Mouse (Mus musculus): ENCODE measurements around the gene Cops9. TPM values are rescaled to one million over a fixed set of nuclear protein-coding genes. Genes with fewer than 3 reads are reported as not detected.

Cops9 gene
- polyA plus RNA-seq, 1 experiment from 2014 or later: 414 TPM

DNA sequence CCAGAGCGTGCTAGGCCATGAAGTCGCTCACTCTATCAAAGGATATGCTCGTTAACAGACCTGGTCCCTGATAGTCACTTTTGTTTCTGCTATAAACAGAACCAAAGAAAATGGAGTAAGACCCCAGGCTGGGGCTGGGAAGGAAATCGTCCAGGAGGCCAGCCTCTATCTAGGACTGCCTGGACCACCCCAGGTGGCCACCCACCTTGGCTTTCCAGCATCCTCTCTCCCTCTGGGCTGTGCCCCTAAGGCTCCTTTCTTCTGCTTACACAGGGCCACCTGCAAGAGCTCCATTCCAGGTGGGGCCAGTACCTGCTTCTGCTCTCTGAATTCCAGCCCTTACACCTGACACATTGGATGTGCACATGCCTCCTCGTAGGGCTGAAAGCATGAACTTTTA lies 9.6 kb downstream of the Cops9 start:
- ATAC-seq (ENCODE audit: low FRiP score, low TSS enrichment): no peak
- H3K9ac ChIP-seq (ENCODE audit: low read depth, low read length): no peak overlapping the region
- WGBS: 84% methylated on average over 5 of the region's 5 CpGs

DNA sequence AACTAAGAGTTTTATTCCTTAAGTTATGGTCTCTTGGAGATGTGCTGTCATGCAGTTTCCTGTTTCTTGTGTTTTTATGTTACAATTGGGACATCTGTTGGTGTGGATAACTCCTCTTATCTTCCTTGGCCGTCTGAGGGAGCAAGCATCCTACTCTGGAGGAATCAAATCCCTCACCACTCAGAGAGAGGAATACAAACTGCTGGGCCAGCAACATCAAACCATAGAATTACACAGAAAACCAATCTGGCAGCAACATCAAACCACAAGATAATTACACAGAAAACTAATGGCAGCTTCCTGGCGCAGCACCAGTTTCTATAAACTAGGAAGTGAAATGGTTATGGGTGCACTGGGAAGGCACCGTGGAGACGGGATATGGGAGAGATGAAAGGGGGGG lies 13.6 kb downstream of the Cops9 start:
- Histone ChIP-seq H3K9ac (ENCODE audit: low read depth, low read length) (no peak overlapping the region), H3K4me1 (ENCODE audit: control insufficient read depth, insufficient read depth, low read length) (no peaks in the 10 kb centered on the region), H3K27ac (ENCODE audit: low read depth, low read length) (no peak overlapping the region), H3K36me3 (ENCODE audit: control insufficient read depth, insufficient read depth, low read length) (no peaks in the 10 kb centered on the region), H3K4me2 (replicated peaks; ENCODE audit: low read depth, low read length) (no peak overlapping the region), H3K27me3 (ENCODE audit: control insufficient read depth, insufficient read depth, low read length) (peaks cover 8% of the 10 kb centered on the region; the same call in 1 of the 2 replicates), H3K4me3 (ENCODE audit: low read length) (no peak overlapping the region), H3K9me3 (ENCODE audit: control insufficient read depth, low read length) (no peaks in the 10 kb centered on the region)
- 72% methylated on average over 4 of the region's 4 CpGs for WGBS
- no peak for ATAC-seq (ENCODE audit: low FRiP score, low TSS enrichment)

More for the DNA sequence above, 9.6 kb downstream of the Cops9 start:
- Histone ChIP-seq H3K4me3 (ENCODE audit: low read length) (no peak overlapping the region), H3K27ac (ENCODE audit: low read depth, low read length) (no peak overlapping the region), H3K4me2 (replicated peaks; ENCODE audit: low read depth, low read length) (no peak overlapping the region), H3K36me3 (ENCODE audit: control insufficient read depth, insufficient read depth, low read length) (peaks cover 14% of the 10 kb centered on the region), H3K27me3 (ENCODE audit: control insufficient read depth, insufficient read depth, low read length) (no peaks in the 10 kb centered on the region), H3K9me3 (ENCODE audit: control insufficient read depth, low read length) (no peaks in the 10 kb centered on the region), H3K4me1 (ENCODE audit: control insufficient read depth, insufficient read depth, low read length) (no peaks in the 10 kb centered on the region)

DNA sequence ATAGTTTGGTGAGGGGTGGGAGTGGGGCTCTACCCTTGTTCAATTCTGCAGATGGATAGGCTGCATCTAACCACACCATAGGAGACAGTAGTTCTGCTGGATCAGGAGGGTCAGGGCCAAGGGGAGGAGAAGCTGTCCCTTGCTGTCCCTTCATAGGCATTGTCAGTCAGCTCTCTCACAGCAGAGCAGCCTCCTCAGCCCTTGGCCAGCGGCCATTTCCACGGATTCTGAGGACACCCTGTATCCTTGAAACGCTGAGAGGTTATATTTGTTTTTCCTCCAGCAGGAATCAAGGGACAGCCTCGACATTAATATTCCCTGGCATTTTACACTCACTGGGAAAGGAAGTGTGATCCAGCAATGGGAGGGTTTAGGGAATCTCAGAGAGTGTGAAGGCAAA lies 23.4 kb downstream of the Cops9 start:
- Histone ChIP-seq H3K4me2 (replicated peaks; ENCODE audit: low read depth, low read length) (no peak overlapping the region), H3K27ac (ENCODE audit: low read depth, low read length) (no peak overlapping the region), H3K9ac (ENCODE audit: low read depth, low read length) (no peak overlapping the region), H3K9me3 (ENCODE audit: control insufficient read depth, low read length) (no peaks in the 10 kb centered on the region), H3K27me3 (ENCODE audit: control insufficient read depth, insufficient read depth, low read length) (no peaks in the 10 kb centered on the region; the same call in 1 of the 2 replicates), H3K36me3 (ENCODE audit: control insufficient read depth, insufficient read depth, low read length) (no peaks in the 10 kb centered on the region), H3K4me3 (ENCODE audit: low read length) (no peak overlapping the region), H3K4me1 (ENCODE audit: control insufficient read depth, insufficient read depth, low read length) (no peaks in the 10 kb centered on the region)
- ATAC-seq (ENCODE audit: low FRiP score, low TSS enrichment): no peak
- 57% methylated on average over 4 of the region's 4 CpGs for WGBS

DNA sequence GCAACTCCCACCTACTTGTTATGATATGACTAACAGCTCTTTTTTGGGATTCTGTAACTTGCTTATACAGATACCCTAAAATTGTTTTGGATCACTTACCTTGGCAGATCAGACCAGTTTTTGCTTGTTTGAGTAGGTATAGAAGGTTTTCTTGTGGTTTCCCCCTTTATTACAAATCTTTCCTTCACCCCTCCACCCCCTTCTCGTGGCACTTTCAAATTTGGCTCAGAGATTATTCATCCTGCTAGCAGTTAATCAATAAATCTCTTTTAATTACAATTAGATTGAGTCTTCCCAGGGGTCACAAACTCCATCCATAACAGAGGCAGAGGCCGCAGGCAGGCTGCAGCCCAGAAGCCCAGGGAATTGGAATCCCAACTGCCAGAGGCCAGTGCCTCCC lies 24.3 kb downstream of the Cops9 start, which contains the start of gene Olfr12:
TSS of gene Olfr12 (plus strand) at position 301 of the 400 bp plus-strand sequence.
- Histone ChIP-seq H3K4me1 (ENCODE audit: control insufficient read depth, insufficient read depth, low read length) (no peaks in the 10 kb centered on the region), H3K36me3 (ENCODE audit: control insufficient read depth, insufficient read depth, low read length) (no peaks in the 10 kb centered on the region), H3K9me3 (ENCODE audit: control insufficient read depth, low read length) (no peaks in the 10 kb centered on the region), H3K27ac (ENCODE audit: low read depth, low read length) (no peak within 1 kb of the TSS), H3K4me2 (replicated peaks; ENCODE audit: low read depth, low read length) (no peak within 1 kb of the TSS), H3K27me3 (ENCODE audit: control insufficient read depth, insufficient read depth, low read length) (no peaks in the 10 kb centered on the region; the same call in 1 of the 2 replicates), H3K9ac (ENCODE audit: low read depth, low read length) (no peak within 1 kb of the TSS), H3K4me3 (ENCODE audit: low read length) (no peak within 1 kb of the TSS)
- ATAC-seq (ENCODE audit: low FRiP score, low TSS enrichment): no peak
- WGBS: 60% methylated on average over 2 of the region's 2 CpGs

DNA sequence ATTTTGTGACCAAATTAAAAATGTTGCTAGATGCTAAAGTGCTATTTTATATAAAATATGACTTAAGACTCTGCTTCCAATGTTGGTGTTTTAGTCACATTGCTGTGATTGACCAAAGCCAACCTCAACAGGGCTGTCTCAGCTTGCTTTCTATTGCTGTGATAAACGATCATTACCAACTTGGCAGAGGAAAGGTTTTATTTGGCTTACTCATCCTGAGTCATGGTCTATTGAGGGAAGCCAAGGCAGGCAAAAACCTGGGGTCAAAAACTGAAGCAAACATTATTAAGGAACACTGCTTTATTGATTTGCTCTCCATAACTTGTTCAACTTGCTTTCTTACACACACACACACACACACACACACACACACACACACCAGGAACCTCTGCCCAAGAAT lies 25.7 kb downstream of the Cops9 start:
- no peak for ATAC-seq (ENCODE audit: low FRiP score, low TSS enrichment)
- 87% methylated on average over 1 of the region's 1 CpGs for WGBS

DNA sequence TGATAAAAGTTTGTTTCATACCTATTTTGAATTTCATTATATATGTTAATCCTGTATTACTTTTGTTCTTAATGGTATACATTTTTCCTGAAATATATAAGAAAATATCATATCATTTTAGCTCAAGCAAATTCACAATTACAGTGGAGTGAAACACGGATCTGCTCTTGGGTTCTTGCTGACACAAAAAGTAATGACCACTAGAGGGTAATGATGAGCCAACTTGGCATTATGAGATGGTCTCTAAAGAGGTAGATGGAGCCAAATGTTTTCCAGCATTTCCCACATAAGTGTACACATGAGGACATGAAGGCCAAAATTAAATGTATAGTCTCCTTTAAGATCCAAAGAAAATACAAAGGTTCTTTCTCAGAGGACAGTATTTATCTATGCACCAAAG lies 27.3 kb downstream of the Cops9 start:
- H3K27me3 ChIP-seq (ENCODE audit: control insufficient read depth, insufficient read depth, low read length): no peaks in the 10 kb centered on the region; the same call in 1 of the 2 replicates
- WGBS: 12% methylated on average over 1 of the region's 1 CpGs
- no peaks in the 10 kb centered on the region for H3K9me3 ChIP-seq (ENCODE audit: control insufficient read depth, low read length)
- no peak overlapping the region for H3K4me3 ChIP-seq (ENCODE audit: low read length)
- no peak overlapping the region for H3K4me2 ChIP-seq (replicated peaks; ENCODE audit: low read depth, low read length)
- no peaks in the 10 kb centered on the region for H3K4me1 ChIP-seq (ENCODE audit: control insufficient read depth, insufficient read depth, low read length)
- no peak overlapping the region for H3K27ac ChIP-seq (ENCODE audit: low read depth, low read length)
- H3K9ac ChIP-seq (ENCODE audit: low read depth, low read length): no peak overlapping the region
- no peak for ATAC-seq (ENCODE audit: low FRiP score, low TSS enrichment)
- H3K36me3 ChIP-seq (ENCODE audit: control insufficient read depth, insufficient read depth, low read length): no peaks in the 10 kb centered on the region

More for the DNA sequence above, 25.7 kb downstream of the Cops9 start:
- no peaks in the 10 kb centered on the region for H3K4me1 ChIP-seq (ENCODE audit: control insufficient read depth, insufficient read depth, low read length)
- H3K4me2 ChIP-seq (replicated peaks; ENCODE audit: low read depth, low read length): no peak overlapping the region
- no peak overlapping the region for H3K4me3 ChIP-seq (ENCODE audit: low read length)
- H3K27ac ChIP-seq (ENCODE audit: low read depth, low read length): no peak overlapping the region
- H3K27me3 ChIP-seq (ENCODE audit: control insufficient read depth, insufficient read depth, low read length): no peaks in the 10 kb centered on the region; the same call in 1 of the 2 replicates
- H3K9ac ChIP-seq (ENCODE audit: low read depth, low read length): no peak overlapping the region
- H3K36me3 ChIP-seq (ENCODE audit: control insufficient read depth, insufficient read depth, low read length): no peaks in the 10 kb centered on the region
- no peaks in the 10 kb centered on the region for H3K9me3 ChIP-seq (ENCODE audit: control insufficient read depth, low read length)

DNA sequence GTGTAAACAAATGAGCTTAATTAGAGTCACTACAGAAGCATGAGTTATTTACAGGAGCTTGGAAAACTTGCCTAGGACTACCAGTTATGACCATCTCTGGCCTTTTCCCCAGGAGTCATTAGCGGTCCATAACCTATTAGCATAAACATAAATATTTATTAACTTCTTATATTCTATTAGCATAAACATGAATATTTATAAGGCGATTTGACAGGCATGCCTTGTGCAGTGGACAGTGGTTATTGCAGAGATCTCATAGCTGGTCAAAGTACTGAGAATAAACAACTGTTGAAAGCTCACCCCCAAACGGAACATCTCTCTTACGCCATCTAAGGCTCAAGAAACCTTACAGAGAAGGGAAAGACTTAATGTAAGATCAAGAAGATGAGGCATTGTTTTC lies 28.6 kb downstream of the Cops9 start:
- ATAC-seq (ENCODE audit: low FRiP score, low TSS enrichment): no peak
- no peaks in the 10 kb centered on the region for H3K4me1 ChIP-seq (ENCODE audit: control insufficient read depth, insufficient read depth, low read length)
- no peak overlapping the region for H3K4me3 ChIP-seq (ENCODE audit: low read length)
- H3K9ac ChIP-seq (ENCODE audit: low read depth, low read length): no peak overlapping the region
- H3K27ac ChIP-seq (ENCODE audit: low read depth, low read length): no peak overlapping the region
- 54% methylated on average over 4 of the region's 4 CpGs for WGBS
- H3K4me2 ChIP-seq (replicated peaks; ENCODE audit: low read depth, low read length): no peak overlapping the region
- no peaks in the 10 kb centered on the region for H3K9me3 ChIP-seq (ENCODE audit: control insufficient read depth, low read length)
- H3K36me3 ChIP-seq (ENCODE audit: control insufficient read depth, insufficient read depth, low read length): no peaks in the 10 kb centered on the region
- no peaks in the 10 kb centered on the region; the same call in 1 of the 2 replicates for H3K27me3 ChIP-seq (ENCODE audit: control insufficient read depth, insufficient read depth, low read length)

DNA sequence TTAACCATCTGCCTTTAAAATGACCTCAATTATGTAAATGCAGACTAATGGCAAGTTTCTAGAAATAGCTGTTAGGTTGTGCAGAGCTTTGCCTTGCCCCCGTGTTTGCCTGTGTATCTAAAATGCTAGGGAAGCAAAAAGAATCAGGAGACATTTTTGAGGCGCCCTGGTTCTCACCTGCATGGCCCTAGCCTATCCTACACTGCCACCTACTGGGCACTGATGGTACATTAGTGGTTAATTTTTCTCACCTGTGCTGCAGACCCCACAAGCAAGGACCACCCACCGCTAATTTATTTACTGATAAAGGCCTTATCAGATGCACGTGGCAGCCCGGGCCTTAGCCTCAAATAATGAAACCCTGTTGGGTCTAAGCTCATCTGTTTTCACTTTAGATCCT lies 30.8 kb downstream of the Cops9 start:
- H3K9ac ChIP-seq (ENCODE audit: low read depth, low read length): no peak overlapping the region
- ATAC-seq (ENCODE audit: low FRiP score, low TSS enrichment): no peak

DNA sequence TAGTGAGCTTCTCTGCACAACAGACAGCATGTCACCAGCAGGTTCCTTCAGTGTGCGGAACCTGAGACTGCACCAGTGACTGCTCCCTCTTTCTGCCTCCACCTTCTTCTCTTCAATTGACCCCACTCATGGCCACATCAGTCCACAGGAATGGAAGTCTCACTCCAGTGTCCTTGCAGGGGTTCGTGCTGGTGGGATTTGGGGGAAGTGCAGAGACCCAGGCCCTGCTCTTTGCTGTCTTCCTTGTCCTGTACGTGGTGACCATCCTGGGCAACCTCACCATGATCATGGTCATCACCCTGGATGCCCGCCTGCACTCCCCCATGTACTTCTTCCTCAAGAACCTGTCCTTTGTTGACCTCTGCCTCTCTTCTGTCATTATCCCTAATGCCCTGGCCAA lies 34.1 kb downstream of the Cops9 start:
- WGBS: 81% methylated on average over 4 of the region's 4 CpGs
- Histone ChIP-seq H3K4me1 (ENCODE audit: control insufficient read depth, insufficient read depth, low read length) (no peaks in the 10 kb centered on the region), H3K27ac (ENCODE audit: low read depth, low read length) (no peak overlapping the region), H3K9me3 (ENCODE audit: control insufficient read depth, low read length) (no peaks in the 10 kb centered on the region), H3K9ac (ENCODE audit: low read depth, low read length) (no peak overlapping the region), H3K36me3 (ENCODE audit: control insufficient read depth, insufficient read depth, low read length) (no peaks in the 10 kb centered on the region), H3K4me2 (replicated peaks; ENCODE audit: low read depth, low read length) (no peak overlapping the region), H3K27me3 (ENCODE audit: control insufficient read depth, insufficient read depth, low read length) (no peaks in the 10 kb centered on the region), H3K4me3 (ENCODE audit: low read length) (no peak overlapping the region)
- no peak for ATAC-seq (ENCODE audit: low FRiP score, low TSS enrichment)

More for the DNA sequence above, 30.8 kb downstream of the Cops9 start:
- no peaks in the 10 kb centered on the region for H3K4me1 ChIP-seq (ENCODE audit: control insufficient read depth, insufficient read depth, low read length)
- H3K9me3 ChIP-seq (ENCODE audit: control insufficient read depth, low read length): no peaks in the 10 kb centered on the region
- H3K27ac ChIP-seq (ENCODE audit: low read depth, low read length): no peak overlapping the region
- no peaks in the 10 kb centered on the region; the same call in 1 of the 2 replicates for H3K27me3 ChIP-seq (ENCODE audit: control insufficient read depth, insufficient read depth, low read length)
- no peak overlapping the region for H3K4me3 ChIP-seq (ENCODE audit: low read length)
- no peaks in the 10 kb centered on the region for H3K36me3 ChIP-seq (ENCODE audit: control insufficient read depth, insufficient read depth, low read length)
- 7% methylated on average over 5 of the region's 5 CpGs for WGBS
- no peak overlapping the region for H3K4me2 ChIP-seq (replicated peaks; ENCODE audit: low read depth, low read length)

Measured in kidney, embryonic 14.5 days (tissue).